Mouse (Mus musculus) cerebellum, adult 11 months (tissue): ENCODE measurements at regions not wholly inside any gene's neighbourhood (a gene's known extent, or its start where the extent isn't known, plus 50 kb on each side); places are given as distances from the start of the nearest gene placed in this dataset.

Source experiments
- DNase-seq: peaks from one replicate; pipeline ENCODE4 v3.0.0; 2022

GRCm38 (mm10) chr8:86969051-86969450 is 84.0 kb upstream of the N4bp1 start:
- no peak for DNase-seq

DNA sequence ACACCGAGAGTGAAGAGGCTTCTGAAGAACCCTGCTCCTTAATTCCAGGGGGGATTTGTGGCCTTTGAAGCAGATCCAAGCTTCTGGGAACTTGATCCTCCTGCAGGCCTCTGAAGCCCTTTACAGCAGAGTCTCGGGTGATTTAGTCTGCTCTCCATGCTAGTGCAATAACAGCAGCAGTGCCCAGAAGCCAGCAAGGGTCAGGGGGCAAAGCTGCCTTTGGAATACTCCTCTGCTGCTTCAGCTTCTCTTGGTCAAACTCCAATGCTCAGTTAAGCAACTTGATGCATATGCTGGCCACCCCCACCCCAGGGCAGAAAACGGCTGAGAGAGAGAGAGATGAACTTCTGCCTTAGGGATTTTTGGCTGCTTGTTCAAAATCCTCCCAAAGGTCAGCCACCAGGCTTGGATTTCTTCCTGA is 82.8 kb upstream of the N4bp1 start:
- no peak for DNase-seq

- no peak for DNase-seq
Observed at GRCm38 (mm10) chr8:86961218-86962195, 76.4 kb upstream of the N4bp1 start.
